Mouse (Mus musculus) neural tube, embryonic 12.5 days (tissue): ENCODE results near the gene Knop1. TPM values are rescaled to one million over a fixed set of nuclear protein-coding genes. Genes with fewer than 3 reads are reported as not detected.

Experiments
- ATAC-seq: fragments of 200-750 bp; cut with Nextera tagmentation; 2 replicates; pipeline ENCODE4 v1.8.0; 2017; ENCODE audit warnings: low read depth, mild to moderate bottlenecking, moderate TSS enrichment, moderate library complexity; ENCODE audit not compliant: low FRiP score
- H3K27ac ChIP-seq: fragments of 300-500 bp; sonication (generic); 2 replicates; pipeline ENCODE4 v1.5.1; 2016
- H3K27me3 ChIP-seq: fragments of 300-500 bp; sonication (generic); replicated peaks from 2 replicates; pipeline ENCODE4 v1.6.1; 2016; ENCODE audit warnings: mild to moderate bottlenecking
- H3K36me3 ChIP-seq: fragments of 300-500 bp; sonication (generic); 2 replicates; pipeline ENCODE4 v1.6.1; 2016; ENCODE audit warnings: mild to moderate bottlenecking
- H3K4me1 ChIP-seq: fragments of 300-500 bp; sonication (generic); 2 replicates; pipeline ENCODE4 v1.6.1; 2016
- H3K4me2 ChIP-seq: fragments of 300-500 bp; sonication (generic); replicated peaks from 2 replicates; pipeline ENCODE4 v1.6.1; 2016; ENCODE audit warnings: mild to moderate bottlenecking
- H3K4me3 ChIP-seq: fragments of 300-500 bp; sonication (generic); 2 replicates; pipeline ENCODE4 v1.5.1; 2016
- H3K9ac ChIP-seq: fragments of 300-500 bp; sonication (generic); 2 replicates; pipeline ENCODE4 v1.6.1; 2016; ENCODE audit warnings: mild to moderate bottlenecking
- H3K9me3 ChIP-seq: fragments of 300-500 bp; sonication (generic); 2 replicates; pipeline ENCODE4 v1.6.1; 2016; ENCODE audit warnings: mild to moderate bottlenecking
- WGBS: fragments of 180-500 bp; shearing (Covaris S2); methylation state at CpG from one replicate; pipeline ENCODE4 v1.1.7; 2016; 5-methylcytosine and 5-hydroxymethylcytosine counted together
- polyA plus RNA-seq: library from polyadenylated mRNA; unstranded; fragments of >200 nt; fragmentation: Nextera tagmentation; extraction: Ambion mirVana; gene quantifications from 2 replicates; pipeline ENCODE4 v1.2.1, GENCODE M21; 2016

The Knop1 gene
- polyA plus RNA-seq, 1 experiment from 2014 or later, result 100 TPM

- Histone ChIP-seq H3K9me3 (no peaks in the 10 kb centered on the region), H3K9ac (no peak overlapping the region), H3K27me3 (no peaks in the 10 kb centered on the region), H3K36me3 (peaks cover 38% of the 10 kb centered on the region), H3K27ac (no peak overlapping the region), H3K4me2 (no peak overlapping the region), H3K4me1 (no peaks in the 10 kb centered on the region), H3K4me3 (no peak overlapping the region)
- WGBS, result 82% methylated on average over 12 of the region's 12 CpGs
- ATAC-seq, result no peak
Observed at GRCm38 (mm10) chr7:118811407-118812106, 44.5 kb downstream of the Knop1 start.

- H3K9me3 ChIP-seq, result no peaks in the 10 kb centered on the region
- no peaks in the 10 kb centered on the region for H3K27me3 ChIP-seq
- no peak overlapping the region for H3K4me3 ChIP-seq
- peaks cover 29% of the 10 kb centered on the region for H3K36me3 ChIP-seq
- no peaks in the 10 kb centered on the region for H3K4me1 ChIP-seq
- H3K4me2 ChIP-seq, result no peak overlapping the region
- 84% methylated on average over 8 of the region's 8 CpGs for WGBS
- no peak for ATAC-seq
- H3K27ac ChIP-seq, result no peak overlapping the region
- H3K9ac ChIP-seq, result no peak overlapping the region
Observed at GRCm38 (mm10) chr7:118807899-118808298, 48.2 kb downstream of the Knop1 start.

- 78% methylated on average over 16 of the region's 16 CpGs for WGBS
- Histone ChIP-seq H3K4me2 (no peak overlapping the region), H3K36me3 (peaks cover 38% of the 10 kb centered on the region), H3K9ac (no peak overlapping the region), H3K27me3 (no peaks in the 10 kb centered on the region), H3K27ac (no peak overlapping the region), H3K4me1 (no peaks in the 10 kb centered on the region), H3K4me3 (no peak overlapping the region), H3K9me3 (no peaks in the 10 kb centered on the region)
- ATAC-seq, result no peak
Observed at GRCm38 (mm10) chr7:118806631-118807411, 49.2 kb downstream of the Knop1 start.

GRCm38 (mm10) chr7:118803425-118803824, 52.6 kb downstream of the Knop1 start:
- no peak overlapping the region for H3K4me3 ChIP-seq
- H3K27ac ChIP-seq, result no peak overlapping the region
- H3K27me3 ChIP-seq, result no peaks in the 10 kb centered on the region
- no peak overlapping the region for H3K9ac ChIP-seq
- no peaks in the 10 kb centered on the region for H3K9me3 ChIP-seq
- H3K4me1 ChIP-seq, result no peaks in the 10 kb centered on the region
- H3K36me3 ChIP-seq, result peaks cover 44% of the 10 kb centered on the region
- no peak for ATAC-seq
- WGBS, result 90% methylated on average over 8 of the region's 8 CpGs
- no peak overlapping the region for H3K4me2 ChIP-seq

GRCm38 (mm10) chr7:118801791-118802190, 54.3 kb downstream of the Knop1 start:
- WGBS, result 97% methylated on average over 3 of the region's 3 CpGs
- H3K4me2 ChIP-seq, result no peak overlapping the region
- H3K27ac ChIP-seq, result no peak overlapping the region
- H3K9ac ChIP-seq, result no peak overlapping the region
- H3K9me3 ChIP-seq, result no peaks in the 10 kb centered on the region
- peaks cover 52% of the 10 kb centered on the region for H3K36me3 ChIP-seq
- no peak overlapping the region for H3K4me3 ChIP-seq
- no peaks in the 10 kb centered on the region for H3K4me1 ChIP-seq
- no peak for ATAC-seq
- no peaks in the 10 kb centered on the region for H3K27me3 ChIP-seq

GRCm38 (mm10) chr7:118800112-118800734, 55.8 kb downstream of the Knop1 start:
- Histone ChIP-seq H3K4me1 (no peaks in the 10 kb centered on the region), H3K9ac (no peak overlapping the region), H3K27ac (no peak overlapping the region), H3K4me2 (no peak overlapping the region), H3K4me3 (no peak overlapping the region), H3K27me3 (no peaks in the 10 kb centered on the region), H3K9me3 (no peaks in the 10 kb centered on the region), H3K36me3 (peaks cover 60% of the 10 kb centered on the region)
- WGBS, result 92% methylated on average over 15 of the region's 15 CpGs
- ATAC-seq, result no peak

GRCm38 (mm10) chr7:118798105-118798570, 57.9 kb downstream of the Knop1 start:
- no peak overlapping the region for H3K9ac ChIP-seq
- no peaks in the 10 kb centered on the region for H3K9me3 ChIP-seq
- ATAC-seq, result no peak
- no peak overlapping the region for H3K4me3 ChIP-seq
- no peaks in the 10 kb centered on the region; the same call in 1 of the 2 replicates for H3K4me1 ChIP-seq
- H3K27me3 ChIP-seq, result no peaks in the 10 kb centered on the region
- 88% methylated on average over 6 of the region's 6 CpGs for WGBS
- no peak overlapping the region for H3K4me2 ChIP-seq
- peaks cover 64% of the 10 kb centered on the region for H3K36me3 ChIP-seq
- H3K27ac ChIP-seq, result no peak overlapping the region

GRCm38 (mm10) chr7:118797600-118797999, 58.5 kb downstream of the Knop1 start:
- no peaks in the 10 kb centered on the region; the same call in 1 of the 2 replicates for H3K4me1 ChIP-seq
- H3K9me3 ChIP-seq, result no peaks in the 10 kb centered on the region
- H3K4me2 ChIP-seq, result no peak overlapping the region
- no peak overlapping the region for H3K27ac ChIP-seq
- WGBS, result 80% methylated on average over 7 of the region's 7 CpGs
- no peak overlapping the region for H3K4me3 ChIP-seq
- H3K9ac ChIP-seq, result no peak overlapping the region
- no peak for ATAC-seq
- peaks cover 66% of the 10 kb centered on the region for H3K36me3 ChIP-seq
- no peaks in the 10 kb centered on the region for H3K27me3 ChIP-seq

- no peak overlapping the region for H3K4me2 ChIP-seq
- no peak overlapping the region for H3K27ac ChIP-seq
- H3K4me3 ChIP-seq, result no peak overlapping the region
- H3K36me3 ChIP-seq, result peaks cover 65% of the 10 kb centered on the region
- H3K27me3 ChIP-seq, result no peaks in the 10 kb centered on the region
- no peaks in the 10 kb centered on the region for H3K9me3 ChIP-seq
- no peak for ATAC-seq
- 92% methylated on average over 9 of the region's 9 CpGs for WGBS
- no peak overlapping the region for H3K9ac ChIP-seq
- no peaks in the 10 kb centered on the region; the same call in 1 of the 2 replicates for H3K4me1 ChIP-seq
Observed at GRCm38 (mm10) chr7:118796838-118797237, 59.2 kb downstream of the Knop1 start.

GRCm38 (mm10) chr7:118795779-118796178, 60.3 kb downstream of the Knop1 start:
- WGBS, result 88% methylated on average over 8 of the region's 8 CpGs
- Histone ChIP-seq H3K36me3 (peaks cover 66% of the 10 kb centered on the region), H3K4me2 (no peak overlapping the region), H3K4me3 (no peak overlapping the region), H3K9me3 (no peaks in the 10 kb centered on the region), H3K27me3 (no peaks in the 10 kb centered on the region), H3K9ac (no peak overlapping the region), H3K27ac (no peak overlapping the region), H3K4me1 (no peaks in the 10 kb centered on the region; the same call in 1 of the 2 replicates)
- ATAC-seq, result no peak

- H3K27ac ChIP-seq, result no peak overlapping the region
- no peaks in the 10 kb centered on the region for H3K27me3 ChIP-seq
- no peaks in the 10 kb centered on the region for H3K9me3 ChIP-seq
- H3K4me2 ChIP-seq, result no peak overlapping the region
- H3K4me1 ChIP-seq, result no peaks in the 10 kb centered on the region; the same call in 1 of the 2 replicates
- 93% methylated on average over 8 of the region's 8 CpGs for WGBS
- H3K36me3 ChIP-seq, result peaks cover 56% of the 10 kb centered on the region
- H3K9ac ChIP-seq, result no peak overlapping the region
- no peak overlapping the region for H3K4me3 ChIP-seq
- ATAC-seq, result no peak
Observed at GRCm38 (mm10) chr7:118793899-118794298, 62.2 kb downstream of the Knop1 start.
